Mouse (Mus musculus): ENCODE measurements around the gene Cx3cr1. TPM values are rescaled to one million over a fixed set of nuclear protein-coding genes. Genes with fewer than 3 reads are reported as not detected.

The Cx3cr1 gene
- polyA plus RNA-seq, 1 experiment from 2014 or later = 5.4 TPM

DNA sequence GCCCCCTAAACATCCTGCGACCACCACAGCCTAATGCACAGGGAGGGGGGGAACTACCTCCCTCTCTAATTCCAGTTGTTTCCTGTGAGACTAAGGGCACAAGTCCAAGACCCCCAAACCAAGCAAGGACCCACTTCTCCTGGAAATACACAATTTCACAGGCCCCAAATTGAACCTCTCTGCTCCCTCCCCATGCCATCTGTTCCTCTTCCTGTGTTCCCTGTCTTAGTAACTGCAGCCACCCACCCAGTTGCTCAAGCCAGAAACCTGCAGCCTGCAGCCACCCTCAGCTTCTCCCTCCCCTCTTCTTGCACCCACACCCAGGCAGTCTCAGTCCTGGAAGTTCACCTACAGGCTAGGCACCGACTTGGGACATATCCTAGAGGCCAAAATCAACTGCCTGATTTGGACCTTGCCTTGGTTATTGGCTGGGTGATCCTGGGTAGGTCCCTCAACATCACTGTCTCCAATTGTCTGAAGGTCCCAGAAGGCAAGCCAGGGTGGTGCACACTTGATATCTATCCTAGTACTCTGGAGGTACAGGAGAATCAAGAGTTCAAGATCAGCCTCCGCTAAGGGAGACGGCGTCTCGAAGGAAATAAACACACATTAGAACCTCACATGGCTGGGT, 90.8 kb downstream of the Cx3cr1 start:
- Histone ChIP-seq H3K9ac (0 out of 2 replicates have a peak overlapping the region, but pooled peaks have one; percentile 6), H3K4me1 (peaks cover 77% of the 10 kb centered on the region), H3K36me3 (peaks cover 10% of the 10 kb centered on the region), H3K4me3 (no peak overlapping the region), H3K27me3 (replicated peaks) (peaks cover 18% of the 10 kb centered on the region), H3K27ac (no peak overlapping the region), H3K9me3 (replicated peaks) (no peaks in the 10 kb centered on the region), H3K4me2 (peak overlapping the region; percentile 44; the same call in 1 of the 2 replicates)
- 66% methylated on average over 6 of the region's 6 CpGs for WGBS (ENCODE audit: insufficient replicate concordance)
- ATAC-seq = no peak

DNA sequence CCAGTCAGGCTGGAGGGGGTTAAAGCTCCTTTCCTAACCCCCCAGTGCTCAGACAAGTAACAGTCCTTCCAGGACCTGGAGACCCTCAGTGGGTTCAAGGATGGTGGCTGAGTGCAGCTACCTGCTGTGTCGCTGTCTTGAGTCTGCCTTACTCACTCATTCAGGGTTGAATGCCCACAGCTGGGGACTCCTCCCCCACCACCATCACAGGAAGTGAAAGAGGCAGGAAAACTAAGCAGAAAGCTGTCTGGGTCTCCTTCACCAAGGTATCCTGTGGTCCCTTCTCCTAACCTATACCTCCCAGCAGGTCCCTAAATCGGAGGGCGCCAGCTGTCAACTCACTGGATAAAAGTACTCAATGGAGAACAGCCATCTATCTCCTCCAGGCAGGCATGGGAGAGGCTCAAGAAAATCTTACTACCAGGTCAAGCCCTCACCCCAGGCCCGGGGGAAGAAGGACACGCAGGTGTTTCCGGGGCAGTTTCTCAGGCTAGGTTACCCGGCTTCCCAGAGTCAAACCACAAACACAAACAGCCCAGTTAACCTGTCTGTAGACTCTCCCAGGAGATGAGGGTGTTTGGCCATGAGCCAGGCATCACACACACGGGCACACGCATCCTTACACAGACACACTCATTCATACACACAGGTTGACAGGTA, 91.4 kb downstream of the Cx3cr1 start:
- Histone ChIP-seq H3K4me1 (peaks cover 71% of the 10 kb centered on the region), H3K27ac (no peak overlapping the region), H3K9me3 (replicated peaks) (no peaks in the 10 kb centered on the region), H3K36me3 (peaks cover 16% of the 10 kb centered on the region), H3K4me3 (peak overlapping the region; percentile 25), H3K27me3 (replicated peaks) (peaks cover 12% of the 10 kb centered on the region), H3K9ac (no peak overlapping the region), H3K4me2 (peak overlapping the region; percentile 44)
- ATAC-seq = no peak
- WGBS (ENCODE audit: insufficient replicate concordance) = 27% methylated on average over 9 of the region's 9 CpGs

DNA sequence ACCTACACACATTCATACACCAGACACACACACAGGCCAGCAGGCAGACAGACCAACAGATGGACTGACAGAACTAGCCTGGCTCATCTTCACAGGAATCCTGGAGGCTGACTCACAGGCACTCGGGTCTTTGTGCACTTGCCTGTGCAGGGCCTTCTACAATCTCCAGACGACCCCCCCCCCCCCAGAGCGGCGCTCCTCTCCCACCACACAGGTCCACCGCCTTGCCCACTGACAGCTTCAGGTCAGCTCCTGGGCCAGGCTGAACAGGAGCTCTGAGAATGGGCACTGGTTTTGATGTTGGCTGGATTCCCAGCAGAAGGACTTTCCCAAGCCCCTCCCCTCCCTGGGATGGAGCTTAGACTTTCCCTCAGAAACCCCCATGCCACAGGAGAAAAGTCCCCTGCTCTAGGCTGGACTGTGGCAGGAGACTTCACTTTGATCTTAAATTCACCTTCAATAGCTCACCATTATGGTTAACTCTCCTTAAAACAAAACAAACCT, 92.1 kb downstream of the Cx3cr1 start:
- peak overlapping the region; percentile 25 for H3K4me3 ChIP-seq
- no peak for ATAC-seq
- peak overlapping the region; percentile 45; the same call in 1 of the 2 replicates for H3K27ac ChIP-seq
- peaks cover 5% of the 10 kb centered on the region for H3K27me3 ChIP-seq (replicated peaks)
- no peaks in the 10 kb centered on the region for H3K9me3 ChIP-seq (replicated peaks)
- WGBS (ENCODE audit: insufficient replicate concordance) = 35% methylated on average over 5 of the region's 5 CpGs
- peaks cover 23% of the 10 kb centered on the region for H3K36me3 ChIP-seq
- peak overlapping the region; percentile 44 for H3K4me2 ChIP-seq
- H3K9ac ChIP-seq = no peak overlapping the region
- H3K4me1 ChIP-seq = peaks cover 64% of the 10 kb centered on the region

DNA sequence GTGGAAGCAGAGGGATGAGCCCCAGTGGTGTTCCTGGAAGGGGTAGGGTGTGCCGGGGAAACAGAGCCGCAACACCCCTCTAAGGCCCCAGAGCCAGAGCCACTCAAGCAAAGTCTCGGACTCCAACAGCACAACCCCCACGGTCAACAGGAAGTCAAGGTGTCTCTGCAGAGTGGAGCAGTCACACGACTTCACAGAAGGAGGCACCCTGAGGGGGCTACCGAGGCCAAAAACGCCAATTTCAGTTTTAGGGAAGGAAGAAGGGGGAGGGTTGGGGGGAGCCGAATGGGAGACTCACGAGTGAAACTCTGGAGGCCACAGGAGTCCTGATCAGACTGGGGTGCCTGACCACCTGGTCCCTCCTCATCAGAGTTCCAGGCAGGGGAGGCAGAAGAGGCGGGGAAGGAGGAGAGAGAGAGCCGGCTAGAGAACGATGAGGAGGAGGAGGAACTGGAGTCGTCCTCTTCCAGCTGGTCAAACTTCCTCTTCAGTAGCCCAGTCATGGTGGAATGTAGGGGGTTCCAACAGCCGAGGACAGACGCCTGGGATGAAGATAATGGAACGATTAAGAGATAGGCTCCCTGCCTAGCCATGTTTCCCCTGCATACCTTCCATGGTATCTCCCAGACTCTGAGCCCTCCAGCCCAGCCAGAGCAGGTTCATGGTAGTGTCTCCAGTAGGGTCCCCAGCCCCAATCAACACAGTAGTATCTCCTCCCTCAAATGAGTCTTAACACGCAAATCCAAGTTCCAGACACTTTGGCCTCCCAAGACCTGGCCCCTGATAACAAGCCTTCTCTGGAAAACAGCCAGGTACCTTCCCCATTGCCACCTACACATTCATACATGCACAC, 92.7 kb downstream of the Cx3cr1 start:
- Histone ChIP-seq H3K4me2 (peak overlapping the region; percentile 44), H3K9me3 (replicated peaks) (no peaks in the 10 kb centered on the region), H3K27ac (peak overlapping the region; percentile 45; the same call in 1 of the 2 replicates), H3K9ac (no peak overlapping the region), H3K4me3 (peak overlapping the region; percentile 25), H3K27me3 (replicated peaks) (no peaks in the 10 kb centered on the region), H3K36me3 (peaks cover 30% of the 10 kb centered on the region), H3K4me1 (peaks cover 57% of the 10 kb centered on the region)
- ATAC-seq = no peak
- WGBS (ENCODE audit: insufficient replicate concordance) = 11% methylated on average over 17 of the region's 17 CpGs

DNA sequence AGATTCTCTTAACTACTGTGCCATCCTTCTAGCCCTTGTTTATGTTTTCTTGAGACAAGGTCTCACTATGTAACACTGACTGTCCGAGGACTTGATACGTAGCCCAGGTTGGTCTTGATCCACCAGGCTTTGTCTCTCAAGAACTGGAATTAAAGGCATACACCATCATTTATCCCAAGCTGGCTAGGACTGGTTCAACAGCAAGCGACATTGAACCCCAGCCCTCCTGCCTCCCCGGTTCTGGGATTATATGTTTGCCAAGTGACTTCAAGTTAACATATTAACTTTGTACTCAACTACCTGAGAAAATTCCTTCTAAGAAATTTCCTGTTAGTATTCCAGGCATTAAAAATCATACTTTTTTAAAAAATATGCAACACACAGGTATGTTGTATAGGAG, 94.4 kb downstream of the Cx3cr1 start:
- Histone ChIP-seq H3K9me3 (replicated peaks) (no peaks in the 10 kb centered on the region), H3K4me3 (no peak overlapping the region), H3K4me1 (peaks cover 46% of the 10 kb centered on the region), H3K9ac (no peak overlapping the region), H3K27me3 (replicated peaks) (no peaks in the 10 kb centered on the region), H3K4me2 (no peak overlapping the region), H3K36me3 (peaks cover 38% of the 10 kb centered on the region), H3K27ac (no peak overlapping the region)
- ATAC-seq = no peak
- WGBS (ENCODE audit: insufficient replicate concordance) = 78% methylated on average over 4 of the region's 4 CpGs

DNA sequence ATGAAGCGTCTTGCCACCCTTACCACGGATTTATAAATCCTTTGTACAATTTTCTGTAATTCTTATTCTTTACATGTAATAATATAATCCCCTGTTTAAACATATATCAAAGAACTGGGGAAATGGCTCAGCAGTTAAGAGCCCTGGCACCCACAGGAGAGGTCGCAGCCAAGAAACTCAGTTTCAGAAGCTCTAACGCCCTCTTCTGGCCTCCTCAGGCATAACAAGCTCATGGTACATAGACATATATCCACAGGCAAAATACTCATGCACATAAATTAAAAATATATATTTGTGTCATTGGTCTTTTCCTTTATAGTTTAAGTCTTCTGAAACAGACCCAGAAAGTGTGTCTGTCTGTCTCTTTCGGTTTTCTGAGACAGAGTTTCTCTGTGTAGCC, 95.1 kb downstream of the Cx3cr1 start:
- peaks cover 38% of the 10 kb centered on the region for H3K36me3 ChIP-seq
- no peak overlapping the region for H3K4me3 ChIP-seq
- H3K4me1 ChIP-seq = peaks cover 45% of the 10 kb centered on the region
- ATAC-seq = no peak
- no peaks in the 10 kb centered on the region for H3K27me3 ChIP-seq (replicated peaks)
- WGBS (ENCODE audit: insufficient replicate concordance) = 67% methylated on average over 5 of the region's 5 CpGs
- no peak overlapping the region for H3K27ac ChIP-seq
- H3K9me3 ChIP-seq (replicated peaks) = no peaks in the 10 kb centered on the region
- no peak overlapping the region for H3K9ac ChIP-seq
- H3K4me2 ChIP-seq = no peak overlapping the region

DNA sequence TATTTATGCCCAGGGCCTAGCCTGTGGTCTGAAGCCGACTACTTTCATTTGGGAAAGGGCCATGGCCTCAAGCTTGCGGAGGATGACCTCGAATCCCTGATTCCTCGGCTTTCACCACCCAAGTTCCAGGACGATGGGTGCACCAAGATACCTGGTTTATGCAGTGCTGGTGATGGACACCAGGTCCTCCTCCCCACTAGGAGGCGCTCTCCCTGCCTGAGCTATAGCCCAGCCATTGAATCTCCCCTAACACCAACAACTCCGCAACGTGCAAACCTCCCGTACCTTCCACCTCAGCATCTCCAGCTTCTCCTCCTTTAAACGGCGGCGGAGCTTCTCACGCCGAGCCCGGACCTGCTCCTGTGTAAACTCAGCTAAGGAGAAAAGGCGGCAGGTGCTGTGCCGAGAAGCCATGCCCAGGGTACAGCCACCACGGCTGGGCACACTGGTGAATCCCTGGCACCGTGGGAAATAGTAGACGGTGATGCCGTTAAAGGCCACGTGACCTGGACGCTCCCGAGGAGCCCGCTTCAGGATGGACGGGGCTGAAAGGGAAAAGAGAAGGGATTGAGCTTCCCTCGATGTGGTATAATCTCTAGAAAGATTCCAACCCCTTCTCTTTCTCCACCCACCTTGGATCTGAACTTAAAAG, 95.7 kb downstream of the Cx3cr1 start:
- H3K4me3 ChIP-seq = no peak overlapping the region
- WGBS (ENCODE audit: insufficient replicate concordance) = 90% methylated on average over 27 of the region's 27 CpGs
- H3K27me3 ChIP-seq (replicated peaks) = no peaks in the 10 kb centered on the region

DNA sequence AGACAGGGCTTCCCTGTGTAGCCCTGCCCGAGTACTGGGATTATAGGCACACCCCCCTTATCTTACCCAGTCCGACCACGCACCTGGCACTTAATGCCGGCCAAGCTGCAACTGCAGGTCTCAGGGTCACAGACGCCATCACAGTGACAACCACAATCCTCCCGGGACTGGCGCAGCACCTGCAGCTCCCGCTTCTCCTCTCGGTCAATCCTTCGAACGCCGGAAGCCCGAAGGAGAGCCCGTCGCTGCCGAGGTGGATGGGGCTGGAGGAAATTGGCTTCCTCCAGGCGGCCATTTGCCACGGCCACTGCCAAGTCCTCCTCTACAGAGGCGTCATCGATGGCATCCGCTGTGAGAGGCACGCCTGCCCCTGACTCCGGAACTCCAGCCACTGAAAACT, 96.4 kb downstream of the Cx3cr1 start:
- Histone ChIP-seq H3K9ac (no peak overlapping the region), H3K36me3 (peaks cover 38% of the 10 kb centered on the region), H3K27me3 (replicated peaks) (no peaks in the 10 kb centered on the region), H3K9me3 (replicated peaks) (no peaks in the 10 kb centered on the region), H3K4me3 (no peak overlapping the region), H3K27ac (no peak overlapping the region), H3K4me2 (no peak overlapping the region), H3K4me1 (peaks cover 31% of the 10 kb centered on the region)
- ATAC-seq = no peak
- 87% methylated on average over 23 of the region's 23 CpGs for WGBS (ENCODE audit: insufficient replicate concordance)

More for the DNA sequence above, 95.7 kb downstream of the Cx3cr1 start:
- H3K9ac ChIP-seq = no peak overlapping the region
- peaks cover 38% of the 10 kb centered on the region for H3K36me3 ChIP-seq
- peaks cover 38% of the 10 kb centered on the region for H3K4me1 ChIP-seq
- no peaks in the 10 kb centered on the region for H3K9me3 ChIP-seq (replicated peaks)
- no peak for ATAC-seq
- no peak overlapping the region for H3K4me2 ChIP-seq
- no peak overlapping the region for H3K27ac ChIP-seq

DNA sequence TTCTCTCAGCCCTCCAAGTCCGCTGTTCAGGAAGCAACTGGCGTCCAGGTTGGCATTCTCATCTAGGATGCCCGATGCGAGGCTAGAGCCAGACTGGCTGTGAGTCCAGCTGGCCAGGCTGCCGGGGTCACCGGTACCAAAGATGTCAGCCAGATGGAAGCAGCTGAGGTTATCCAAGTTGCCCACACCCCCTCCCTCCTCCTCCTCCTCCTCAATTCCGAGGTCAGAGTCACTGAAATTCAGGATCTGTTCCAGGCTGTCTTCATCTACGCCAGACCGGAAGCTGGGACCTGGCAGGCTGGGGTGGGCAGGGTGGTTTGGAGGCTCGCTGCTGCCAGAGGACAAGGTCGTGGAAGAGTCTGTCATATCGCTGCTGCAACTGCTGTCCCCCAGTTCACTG, 97.1 kb downstream of the Cx3cr1 start:
- Histone ChIP-seq H3K9me3 (replicated peaks) (no peaks in the 10 kb centered on the region), H3K27ac (no peak overlapping the region), H3K4me3 (no peak overlapping the region), H3K9ac (no peak overlapping the region), H3K27me3 (replicated peaks) (no peaks in the 10 kb centered on the region), H3K4me2 (no peak overlapping the region), H3K36me3 (peaks cover 38% of the 10 kb centered on the region), H3K4me1 (peaks cover 24% of the 10 kb centered on the region)
- 79% methylated on average over 12 of the region's 12 CpGs for whole genome bisulfite sequencing (ENCODE audit: insufficient replicate concordance)
- no peak for ATAC-seq

DNA sequence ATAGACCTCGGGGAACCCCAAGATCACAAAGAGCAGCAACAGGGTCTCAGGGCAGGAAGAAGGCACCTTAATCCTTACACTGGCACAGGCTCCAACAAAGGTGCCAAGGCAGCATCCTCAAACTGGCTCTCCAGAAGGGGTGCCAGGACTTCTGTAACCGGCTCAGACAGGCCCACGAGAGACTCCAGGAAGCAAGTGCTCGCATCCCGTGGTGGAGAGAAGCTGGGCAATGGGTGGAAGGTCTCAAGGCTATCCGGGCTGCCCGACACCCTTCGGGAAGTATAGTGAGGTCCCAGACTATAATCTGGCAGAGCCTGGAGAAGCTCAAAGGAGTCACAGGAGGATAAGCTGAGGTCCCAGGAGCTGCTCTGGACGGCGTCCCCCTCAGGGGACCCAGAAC, 97.5 kb downstream of the Cx3cr1 start:
- 80% methylated on average over 10 of the region's 10 CpGs for WGBS (ENCODE audit: insufficient replicate concordance)
- Histone ChIP-seq H3K4me3 (no peak overlapping the region), H3K27me3 (replicated peaks) (no peaks in the 10 kb centered on the region), H3K4me1 (peaks cover 20% of the 10 kb centered on the region), H3K36me3 (peaks cover 38% of the 10 kb centered on the region), H3K4me2 (no peak overlapping the region), H3K9ac (no peak overlapping the region), H3K27ac (no peak overlapping the region), H3K9me3 (replicated peaks) (no peaks in the 10 kb centered on the region)
- ATAC-seq = no peak

DNA sequence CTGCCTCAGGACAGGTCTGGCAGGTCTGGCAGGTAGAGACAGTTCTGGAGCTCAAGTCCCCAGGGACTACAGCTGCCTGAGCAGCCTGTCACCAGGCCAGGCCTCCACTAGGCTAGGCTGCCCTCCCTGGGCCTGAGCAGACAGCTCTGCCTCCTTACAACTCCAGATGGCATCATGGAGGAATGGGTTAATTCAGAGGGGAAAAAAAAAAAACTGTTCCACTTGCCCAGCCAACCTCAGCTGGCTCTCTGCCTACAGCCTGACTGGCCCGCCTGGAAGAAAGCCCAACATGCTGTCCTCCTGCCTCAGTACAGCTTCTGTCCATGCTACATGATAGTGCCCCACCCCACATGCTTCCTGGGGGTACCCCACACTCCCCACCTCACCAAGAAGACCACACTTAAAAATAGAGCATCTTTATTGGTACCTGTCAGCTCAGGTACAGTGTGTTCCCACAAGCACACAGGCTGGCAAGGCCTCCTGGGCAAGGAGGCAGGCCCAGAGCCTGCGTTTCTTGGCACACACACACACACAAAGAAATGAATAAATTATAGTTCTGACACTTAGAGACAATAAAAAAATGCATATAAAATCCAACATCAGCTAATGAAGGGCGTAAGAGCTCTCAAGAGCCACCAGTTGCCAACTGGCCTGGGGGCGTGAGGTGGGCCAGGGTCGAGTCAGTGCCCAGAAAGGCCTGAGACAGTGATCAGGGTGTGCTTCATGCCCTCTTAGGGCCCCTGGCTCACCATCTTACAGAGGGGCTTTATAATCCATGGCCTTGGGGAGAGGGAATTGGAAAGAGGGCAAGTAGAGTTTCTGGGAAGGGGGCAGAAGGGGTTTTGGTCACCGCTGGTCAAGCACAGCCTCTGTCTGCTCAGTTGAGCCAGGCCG, 98.7 kb downstream of the Cx3cr1 start:
- Histone ChIP-seq H3K4me2 (no peak overlapping the region), H3K9ac (no peak overlapping the region), H3K36me3 (peaks cover 38% of the 10 kb centered on the region), H3K9me3 (replicated peaks) (no peaks in the 10 kb centered on the region), H3K4me3 (no peak overlapping the region), H3K27me3 (replicated peaks) (no peaks in the 10 kb centered on the region), H3K4me1 (0 out of 2 replicates have a peak, but pooled peaks cover 9% of the 10 kb centered on the region), H3K27ac (0 out of 2 replicates have a peak overlapping the region, but pooled peaks have one; percentile 10)
- ATAC-seq = no peak
- WGBS (ENCODE audit: insufficient replicate concordance) = 73% methylated on average over 7 of the region's 7 CpGs
